Mouse (Mus musculus) lung, postnatal 25 days (tissue): ENCODE results near the gene Exoc3l2.
A peak's percentile ranks its signal among the peaks of the same experiment; 100 is the strongest.

Experiments used
- DNase-seq: peaks from one replicate; pipeline ENCODE4 v3.0.0; 2022; ENCODE audit warnings: low spot score

The Exoc3l2 gene

GRCm38 (mm10) chr7:19523017-19523756, 60.1 kb downstream of the Exoc3l2 start:
- DNase-seq: no peak

GRCm38 (mm10) chr7:19523757-19524419, 60.8 kb downstream of the Exoc3l2 start:
- peak; percentile 45 for DNase-seq

GRCm38 (mm10) chr7:19524420-19525104, 61.4 kb downstream of the Exoc3l2 start:
- no peak for DNase-seq

- DNase-seq: no peak
Measured at GRCm38 (mm10) chr7:19525105-19525481, 62.0 kb downstream of the Exoc3l2 start.

GRCm38 (mm10) chr7:19531077-19531476, 67.9 kb downstream of the Exoc3l2 start:
- DNase-seq: no peak

GRCm38 (mm10) chr7:19532240-19532639, 69.1 kb downstream of the Exoc3l2 start:
- no peak for DNase-seq

GRCm38 (mm10) chr7:19534676-19535075, 71.5 kb downstream of the Exoc3l2 start:
- DNase-seq: no peak

- peak; percentile 49 for DNase-seq
Measured at GRCm38 (mm10) chr7:19540771-19541566, 77.8 kb downstream of the Exoc3l2 start.

GRCm38 (mm10) chr7:19541681-19542154, 78.6 kb downstream of the Exoc3l2 start:
- DNase-seq: no peak

GRCm38 (mm10) chr7:19542155-19542691, 79.1 kb downstream of the Exoc3l2 start:
- no peak for DNase-seq

- DNase-seq: no peak
Measured at GRCm38 (mm10) chr7:19543584-19543983, 80.5 kb downstream of the Exoc3l2 start.

- no peak for DNase-seq
Measured at GRCm38 (mm10) chr7:19546007-19546406, 82.9 kb downstream of the Exoc3l2 start.
